Mouse (Mus musculus): ENCODE measurements at regions not wholly inside any gene's neighbourhood (a gene's known extent, or its start where the extent isn't known, plus 50 kb on each side); places are given as distances from the start of the nearest gene placed in this dataset.

DNA sequence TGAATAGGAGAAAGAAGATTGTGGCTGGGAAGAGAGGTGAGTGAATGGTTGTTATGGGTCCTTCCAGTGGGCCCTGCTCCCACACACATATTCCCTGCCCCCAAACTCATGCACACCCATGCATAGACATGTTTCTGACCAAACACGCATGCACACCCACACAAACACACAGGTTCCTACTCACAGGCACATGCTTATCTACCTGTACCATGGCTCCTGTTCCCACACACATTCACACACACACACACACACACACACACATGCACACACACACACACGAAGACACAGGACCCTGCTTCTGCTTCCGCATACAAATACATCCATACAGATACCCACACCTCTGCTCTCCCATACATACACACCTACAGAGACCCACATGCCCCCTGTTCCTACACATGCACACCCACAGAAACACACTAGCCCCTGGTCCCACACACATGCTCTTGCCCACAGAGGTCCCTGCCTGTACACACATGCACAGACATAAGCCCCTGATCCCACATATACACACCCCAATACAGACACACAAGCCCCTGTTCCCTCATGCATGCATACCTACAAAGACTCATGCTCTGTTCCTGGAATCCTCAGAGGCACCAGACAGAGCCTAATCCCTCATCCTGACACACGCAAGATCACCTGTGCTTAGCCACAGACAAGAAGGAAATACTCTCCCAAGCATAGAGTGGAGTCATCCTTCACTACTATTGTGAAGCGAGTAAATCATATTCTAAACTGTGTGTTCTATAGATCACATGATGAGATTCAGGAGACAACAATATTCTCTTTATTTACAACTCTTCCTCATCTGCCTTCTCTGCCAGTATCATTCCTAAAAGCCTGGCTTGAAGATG is 100.1 kb downstream of the Mycn start:
- Histone ChIP-seq H3K4me3 (replicated peaks) (no peak overlapping the region), H3K27me3 (replicated peaks) (no peaks in the 10 kb centered on the region), H3K4me2 (no peak overlapping the region), H3K4me1 (peaks cover 22% of the 10 kb centered on the region), H3K36me3 (no peaks in the 10 kb centered on the region), H3K27ac (replicated peaks) (no peak overlapping the region), H3K9me3 (replicated peaks) (no peaks in the 10 kb centered on the region), H3K9ac (replicated peaks) (no peak overlapping the region)
- ATAC-seq (ENCODE audit: low FRiP score): peak; percentile 69; the same call in 1 of the 2 replicates
- 73% methylated on average over 5 of the region's 5 CpGs for WGBS

DNA sequence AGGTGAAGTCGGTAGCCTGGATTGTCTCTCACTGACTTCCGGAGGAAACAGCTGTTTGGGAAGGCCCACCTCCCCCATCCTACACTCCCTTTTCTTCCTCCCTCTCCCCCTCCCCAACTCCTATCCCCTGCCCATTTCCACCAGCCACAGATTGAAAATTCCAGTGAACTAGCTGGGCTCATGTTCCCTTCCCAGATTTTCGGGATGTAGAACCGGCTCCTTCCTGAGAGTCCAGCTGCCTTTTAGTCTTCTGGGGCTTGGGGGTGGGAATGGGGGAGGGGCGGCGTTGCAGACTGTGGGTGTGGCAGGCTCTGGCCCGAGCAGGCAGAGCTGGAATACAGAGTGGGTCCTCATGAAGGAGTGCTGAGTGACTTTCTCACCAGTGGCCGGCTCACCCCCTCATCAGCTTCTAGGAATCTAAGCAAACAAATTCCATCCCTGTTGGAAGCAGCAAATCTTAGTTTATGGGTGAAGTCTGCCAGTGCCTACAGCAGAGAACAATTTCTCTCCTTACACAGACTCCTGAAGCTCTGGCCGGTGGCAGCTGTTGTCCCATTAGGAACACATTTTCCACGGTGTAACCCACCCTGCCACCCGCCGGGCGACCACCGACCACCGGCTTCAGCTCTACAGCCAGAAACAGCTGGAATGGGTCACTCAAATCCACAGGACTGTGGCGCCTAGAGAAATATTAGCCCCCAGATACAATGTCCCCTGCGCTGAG is 100.9 kb downstream of the Mycn start:
- Histone ChIP-seq H3K27me3 (replicated peaks) (no peaks in the 10 kb centered on the region), H3K4me3 (replicated peaks) (no peak overlapping the region), H3K4me2 (peak overlapping the region; percentile 41), H3K27ac (replicated peaks) (no peak overlapping the region), H3K9ac (replicated peaks) (no peak overlapping the region), H3K4me1 (peaks cover 22% of the 10 kb centered on the region), H3K9me3 (replicated peaks) (no peaks in the 10 kb centered on the region), H3K36me3 (no peaks in the 10 kb centered on the region)
- WGBS: 11% methylated on average over 17 of the region's 17 CpGs
- peak; percentile 43; the same call in 1 of the 2 replicates for ATAC-seq (ENCODE audit: low FRiP score)

DNA sequence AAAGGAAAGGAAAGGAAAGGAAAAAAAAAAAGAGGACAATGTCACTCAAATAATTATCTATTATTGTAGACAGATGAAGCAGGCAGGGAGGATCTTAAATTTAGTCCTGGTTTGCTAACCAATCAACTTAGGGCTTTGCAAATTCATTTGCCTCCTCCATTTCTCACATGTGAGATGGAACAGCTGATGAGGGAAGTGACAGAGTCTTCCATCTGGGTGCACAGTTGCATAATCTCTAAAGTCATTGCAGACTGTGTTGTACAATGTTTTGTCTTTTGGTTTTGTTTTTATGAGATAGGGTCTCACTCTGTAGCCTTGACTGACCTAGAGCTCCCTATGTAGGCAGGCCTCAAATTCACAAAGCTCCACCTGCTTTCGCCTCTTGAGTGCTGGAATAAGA is 103.9 kb downstream of the Mycn start:
- 96% methylated on average over 1 of the region's 1 CpGs for WGBS

DNA sequence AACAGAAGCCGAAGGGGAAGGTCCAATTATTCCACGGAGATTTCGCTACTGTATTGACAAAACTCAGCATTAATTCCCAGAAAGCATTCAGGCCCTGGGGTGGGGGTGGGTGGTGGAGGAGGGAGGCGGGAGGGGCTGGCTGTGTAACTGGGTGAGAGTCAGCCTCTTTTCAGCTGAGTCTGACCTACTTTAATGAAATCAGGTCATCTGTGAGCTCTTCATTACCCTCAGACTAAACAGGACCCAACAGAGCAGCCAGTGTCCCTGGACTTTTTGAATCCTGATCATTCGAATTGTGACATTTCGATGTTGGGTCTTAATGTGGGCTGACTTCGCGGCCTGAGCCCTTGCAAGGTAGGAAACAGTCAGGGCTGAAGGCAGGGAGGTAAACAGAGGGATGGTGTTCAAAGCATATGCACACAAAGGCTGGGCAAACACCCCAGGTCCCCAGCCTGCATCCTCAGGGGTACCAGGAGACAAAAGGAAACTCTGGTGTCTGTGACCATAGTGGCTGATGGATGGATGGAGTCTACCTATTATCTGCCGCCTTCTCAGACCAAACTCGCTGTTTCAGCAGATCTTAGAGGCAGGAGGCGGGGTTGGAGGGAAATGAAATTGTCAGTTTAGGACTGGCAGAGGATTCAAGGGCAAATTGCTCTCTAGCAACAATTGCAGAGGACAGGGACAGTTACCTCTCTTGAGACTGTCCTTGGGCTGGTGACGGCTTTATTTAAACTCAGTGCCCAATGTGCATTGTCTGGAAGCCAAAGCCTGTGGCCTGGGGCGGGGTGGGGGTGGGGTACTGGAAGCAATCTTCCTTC is 113.7 kb downstream of the Mycn start:
- Histone ChIP-seq H3K4me1 (peaks cover 16% of the 10 kb centered on the region), H3K9ac (replicated peaks) (no peak overlapping the region), H3K4me2 (no peak overlapping the region)

More for the DNA sequence above, 103.9 kb downstream of the Mycn start:
- Histone ChIP-seq H3K9me3 (replicated peaks) (no peaks in the 10 kb centered on the region), H3K27ac (replicated peaks) (no peak overlapping the region), H3K27me3 (replicated peaks) (no peaks in the 10 kb centered on the region), H3K9ac (replicated peaks) (no peak overlapping the region), H3K4me3 (replicated peaks) (no peak overlapping the region), H3K4me2 (no peak overlapping the region), H3K36me3 (no peaks in the 10 kb centered on the region), H3K4me1 (peaks cover 22% of the 10 kb centered on the region)
- ATAC-seq (ENCODE audit: low FRiP score): no peak

DNA sequence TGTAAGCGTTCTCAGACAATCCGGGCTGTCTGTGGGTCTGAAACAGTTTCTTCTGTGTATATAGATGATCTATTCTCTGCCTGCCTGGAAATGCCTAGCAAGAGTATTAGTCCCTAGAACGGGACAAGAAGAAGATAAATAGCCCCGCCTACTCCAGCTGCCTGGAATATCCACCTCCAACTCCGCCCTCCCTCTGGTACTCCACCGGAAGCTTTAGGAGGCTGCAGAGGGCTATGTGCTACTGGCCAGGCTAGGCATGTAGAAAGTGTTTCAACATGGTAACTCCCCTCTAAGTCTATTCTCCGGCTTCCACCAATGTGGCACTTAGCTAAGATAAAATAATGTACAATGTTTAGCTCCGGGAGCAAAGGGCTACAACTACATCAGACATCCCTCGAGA is 114.3 kb downstream of the Mycn start:
- Histone ChIP-seq H3K4me3 (replicated peaks) (no peak overlapping the region), H3K9ac (replicated peaks) (no peak overlapping the region), H3K4me2 (no peak overlapping the region), H3K36me3 (no peaks in the 10 kb centered on the region), H3K27ac (replicated peaks) (peak overlapping the region; percentile 61), H3K4me1 (peaks cover 16% of the 10 kb centered on the region), H3K27me3 (replicated peaks) (no peaks in the 10 kb centered on the region), H3K9me3 (replicated peaks) (no peaks in the 10 kb centered on the region)
- WGBS: 50% methylated on average over 9 of the region's 9 CpGs
- peak; percentile 61 for ATAC-seq (ENCODE audit: low FRiP score)

More for the DNA sequence above, 113.7 kb downstream of the Mycn start:
- no peaks in the 10 kb centered on the region for H3K9me3 ChIP-seq (replicated peaks)
- ATAC-seq (ENCODE audit: low FRiP score): peak; percentile 82
- H3K36me3 ChIP-seq: no peaks in the 10 kb centered on the region
- no peak overlapping the region for H3K4me3 ChIP-seq (replicated peaks)
- 31% methylated on average over 13 of the region's 13 CpGs for WGBS
- no peaks in the 10 kb centered on the region for H3K27me3 ChIP-seq (replicated peaks)
- peak overlapping the region; percentile 61 for H3K27ac ChIP-seq (replicated peaks)

DNA sequence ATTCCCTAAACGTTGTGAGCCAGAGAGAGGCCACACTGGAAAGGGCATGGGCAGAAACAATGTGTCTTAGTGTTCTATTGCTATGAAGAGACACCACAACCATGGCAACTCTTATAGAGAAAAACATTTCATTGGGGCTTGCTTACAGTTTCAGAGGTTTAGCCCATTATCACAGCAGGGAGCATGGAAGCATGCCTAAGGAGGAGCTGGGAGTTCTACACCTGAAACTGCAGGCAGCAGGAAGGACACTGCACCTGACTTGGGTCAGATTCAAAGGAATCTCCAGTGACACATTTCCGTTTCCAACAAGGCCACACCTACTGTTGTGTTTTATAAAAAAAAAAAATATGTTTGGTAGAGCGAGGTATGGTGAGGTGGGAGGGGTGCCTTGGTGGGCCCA is 115.3 kb downstream of the Mycn start:
- no peaks in the 10 kb centered on the region for H3K36me3 ChIP-seq
- ATAC-seq (ENCODE audit: low FRiP score): no peak
- peaks cover 16% of the 10 kb centered on the region for H3K4me1 ChIP-seq
- no peak overlapping the region for H3K27ac ChIP-seq (replicated peaks)
- 66% methylated on average over 3 of the region's 3 CpGs for WGBS
- no peak overlapping the region for H3K4me2 ChIP-seq
- H3K4me3 ChIP-seq (replicated peaks): no peak overlapping the region
- no peaks in the 10 kb centered on the region for H3K9me3 ChIP-seq (replicated peaks)
- no peaks in the 10 kb centered on the region for H3K27me3 ChIP-seq (replicated peaks)
- no peak overlapping the region for H3K9ac ChIP-seq (replicated peaks)

DNA sequence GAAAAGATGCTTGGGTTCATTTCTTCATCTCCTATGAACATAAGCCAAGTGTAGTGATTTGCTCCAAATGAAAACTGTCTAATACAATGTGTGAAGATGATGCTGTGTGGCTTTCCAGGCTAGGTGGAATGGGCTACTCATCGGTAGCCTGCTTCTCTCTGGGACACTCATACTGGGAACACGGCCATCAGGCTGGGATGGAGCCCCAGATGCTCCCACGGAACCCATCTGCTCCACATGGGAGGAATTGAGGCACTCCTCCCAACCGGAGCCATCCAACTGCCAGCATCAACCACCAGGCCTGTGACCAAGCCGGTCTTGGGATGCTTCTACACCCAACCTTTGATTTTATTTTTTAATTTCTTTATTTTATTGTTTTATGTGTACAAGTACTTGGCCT is 115.9 kb downstream of the Mycn start:
- H3K27ac ChIP-seq (replicated peaks): no peak overlapping the region
- WGBS: 86% methylated on average over 5 of the region's 5 CpGs
- H3K4me2 ChIP-seq: no peak overlapping the region
- peaks cover 16% of the 10 kb centered on the region for H3K4me1 ChIP-seq
- no peak overlapping the region for H3K4me3 ChIP-seq (replicated peaks)
- no peak overlapping the region for H3K9ac ChIP-seq (replicated peaks)
- ATAC-seq (ENCODE audit: low FRiP score): no peak
- H3K9me3 ChIP-seq (replicated peaks): no peaks in the 10 kb centered on the region
- H3K27me3 ChIP-seq (replicated peaks): no peaks in the 10 kb centered on the region
- H3K36me3 ChIP-seq: no peaks in the 10 kb centered on the region

DNA sequence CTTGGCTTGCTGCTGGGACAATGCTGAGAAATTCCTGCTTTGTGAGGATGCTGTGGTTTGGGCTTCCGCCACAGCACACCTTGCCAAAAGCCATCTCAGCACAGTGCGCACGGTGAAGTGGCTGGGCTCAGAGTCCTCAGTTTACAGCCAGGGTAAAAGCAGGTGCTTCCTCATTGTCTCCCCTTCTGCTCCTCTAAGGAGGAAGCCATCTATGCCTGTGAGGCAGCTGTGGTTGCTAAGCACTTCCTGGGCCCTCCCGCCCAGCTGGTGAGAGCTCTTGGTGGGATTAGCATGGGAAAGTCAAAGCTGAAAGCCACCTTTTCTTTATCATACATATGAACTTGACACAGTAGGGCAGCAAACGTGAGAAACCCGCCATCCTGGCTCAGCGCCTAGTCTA is 120.2 kb downstream of the Mycn start:
- Histone ChIP-seq H3K4me1 (no peaks in the 10 kb centered on the region), H3K27ac (replicated peaks) (no peak overlapping the region), H3K4me3 (replicated peaks) (no peak overlapping the region), H3K36me3 (no peaks in the 10 kb centered on the region), H3K4me2 (no peak overlapping the region), H3K9me3 (replicated peaks) (no peaks in the 10 kb centered on the region), H3K9ac (replicated peaks) (no peak overlapping the region), H3K27me3 (replicated peaks) (no peaks in the 10 kb centered on the region)
- ATAC-seq (ENCODE audit: low FRiP score): no peak
- 70% methylated on average over 7 of the region's 7 CpGs for WGBS

DNA sequence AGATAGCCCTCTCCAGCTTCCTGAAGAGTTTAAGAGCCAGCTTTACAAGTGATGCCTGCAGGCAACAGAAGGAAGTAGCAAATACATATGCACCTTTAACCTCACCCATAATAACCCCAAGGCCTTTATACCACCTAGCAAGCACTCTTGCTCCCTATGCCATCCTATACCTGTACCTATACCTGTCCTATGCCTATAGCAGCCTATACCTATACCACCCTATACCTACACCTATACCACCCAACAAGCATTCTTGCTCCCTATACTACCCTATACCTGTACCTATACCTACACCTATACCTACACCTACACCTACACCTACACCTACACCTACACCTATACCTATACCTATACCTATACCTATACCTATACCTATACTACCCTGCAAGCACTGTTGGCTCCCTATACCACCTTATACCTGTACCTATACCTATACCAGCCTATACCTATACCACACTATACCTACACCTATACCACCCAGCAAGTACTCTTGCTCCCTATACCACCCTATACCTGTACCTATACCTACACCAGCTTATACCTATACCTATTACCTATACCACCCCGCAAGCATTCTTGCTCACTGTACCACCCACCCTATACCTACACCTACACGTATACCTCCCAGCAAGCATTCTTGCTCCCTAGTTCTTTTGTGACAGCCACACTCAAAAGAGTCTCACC is 120.9 kb downstream of the Mycn start:
- no peaks in the 10 kb centered on the region for H3K36me3 ChIP-seq
- no peak overlapping the region for H3K27ac ChIP-seq (replicated peaks)
- no peak for ATAC-seq (ENCODE audit: low FRiP score)

DNA sequence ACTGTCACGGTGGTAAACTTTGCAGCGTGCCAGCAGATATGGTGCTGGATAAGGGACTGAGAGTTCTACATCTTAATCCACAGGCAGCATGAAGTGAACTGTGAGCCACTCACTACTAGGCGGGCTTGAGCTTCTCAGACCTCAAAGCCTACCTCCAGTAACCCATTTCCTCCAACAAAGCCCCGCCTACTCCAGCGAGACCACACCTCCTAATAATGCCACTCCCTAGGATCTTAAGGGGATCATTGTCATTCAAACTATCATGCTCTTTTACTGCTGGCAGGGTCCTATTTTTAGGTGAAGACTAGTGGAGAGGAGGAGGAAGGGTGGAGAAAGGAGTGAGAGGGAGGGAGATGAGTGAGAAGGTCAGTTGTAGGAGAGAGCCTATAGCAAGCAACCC is 122.0 kb downstream of the Mycn start:
- 84% methylated on average over 5 of the region's 5 CpGs for WGBS
- H3K9ac ChIP-seq (replicated peaks): no peak overlapping the region
- no peak for ATAC-seq (ENCODE audit: low FRiP score)
- H3K4me2 ChIP-seq: no peak overlapping the region
- H3K4me3 ChIP-seq (replicated peaks): no peak overlapping the region
- H3K36me3 ChIP-seq: no peaks in the 10 kb centered on the region
- H3K27me3 ChIP-seq (replicated peaks): no peaks in the 10 kb centered on the region
- H3K9me3 ChIP-seq (replicated peaks): no peaks in the 10 kb centered on the region
- H3K4me1 ChIP-seq: no peaks in the 10 kb centered on the region
- H3K27ac ChIP-seq (replicated peaks): no peak overlapping the region

More for the DNA sequence above, 120.9 kb downstream of the Mycn start:
- no peaks in the 10 kb centered on the region for H3K27me3 ChIP-seq (replicated peaks)
- WGBS: 95% methylated on average over 2 of the region's 2 CpGs
- H3K9me3 ChIP-seq (replicated peaks): no peaks in the 10 kb centered on the region
- no peak overlapping the region for H3K9ac ChIP-seq (replicated peaks)
- H3K4me3 ChIP-seq (replicated peaks): no peak overlapping the region
- H3K4me2 ChIP-seq: no peak overlapping the region
- H3K4me1 ChIP-seq: no peaks in the 10 kb centered on the region

DNA sequence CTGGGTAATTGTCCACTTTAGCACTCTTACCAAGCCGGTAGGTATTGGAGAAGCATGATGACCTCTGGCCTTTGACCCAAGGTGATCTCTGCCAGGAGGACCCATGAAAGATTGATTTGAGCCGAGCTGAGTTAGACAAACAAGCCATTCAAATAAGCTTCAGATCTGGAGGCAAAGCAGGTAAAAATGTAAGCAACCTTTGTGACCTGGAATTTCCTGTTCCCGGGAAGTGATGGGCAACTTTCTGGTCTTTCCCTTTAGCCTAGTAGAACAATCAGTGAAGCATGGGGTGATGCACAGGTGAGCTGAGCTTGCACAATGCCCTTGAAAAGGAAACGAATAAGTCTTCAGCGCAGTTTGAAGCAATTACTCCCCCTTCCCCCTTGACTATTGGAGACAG is 127.0 kb downstream of the Mycn start:
- no peaks in the 10 kb centered on the region for H3K36me3 ChIP-seq
- no peak overlapping the region for H3K4me3 ChIP-seq (replicated peaks)
- no peaks in the 10 kb centered on the region for H3K27me3 ChIP-seq (replicated peaks)
- ATAC-seq (ENCODE audit: low FRiP score): no peak
- H3K4me2 ChIP-seq: no peak overlapping the region
- H3K9me3 ChIP-seq (replicated peaks): no peaks in the 10 kb centered on the region
- WGBS: 66% methylated on average over 5 of the region's 5 CpGs
- no peak overlapping the region for H3K9ac ChIP-seq (replicated peaks)
- no peak overlapping the region for H3K27ac ChIP-seq (replicated peaks)
- H3K4me1 ChIP-seq: peaks cover 23% of the 10 kb centered on the region
